Mouse (Mus musculus) induced T-regulatory cell, adult 2 months (primary cell): ENCODE data around the gene Stk11.

Source experiments
- DNase-seq: peaks from one replicate; pipeline ENCODE4 v3.0.0-alpha.2; 2012; ENCODE audit warnings: low read depth

The Stk11 gene

DNA sequence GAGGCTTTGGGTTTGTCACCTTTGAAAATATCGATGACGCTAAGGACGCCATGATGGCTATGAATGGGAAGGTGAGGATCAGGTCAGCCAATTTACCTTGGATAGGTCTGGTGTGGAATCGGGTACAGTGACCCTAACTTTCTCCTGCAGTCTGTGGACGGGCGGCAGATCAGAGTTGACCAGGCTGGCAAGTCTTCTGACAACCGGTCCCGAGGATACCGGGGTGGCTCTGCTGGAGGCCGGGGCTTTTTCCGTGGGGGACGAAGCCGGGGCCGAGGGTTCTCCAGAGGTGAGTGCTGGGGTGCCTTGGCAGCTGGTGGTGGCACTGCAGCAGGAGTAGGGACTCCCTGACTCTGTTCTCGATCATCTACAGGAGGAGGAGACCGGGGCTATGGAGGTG lies 54.4 kb downstream of the Stk11 start:
- peak; percentile 8 for DNase-seq

DNA sequence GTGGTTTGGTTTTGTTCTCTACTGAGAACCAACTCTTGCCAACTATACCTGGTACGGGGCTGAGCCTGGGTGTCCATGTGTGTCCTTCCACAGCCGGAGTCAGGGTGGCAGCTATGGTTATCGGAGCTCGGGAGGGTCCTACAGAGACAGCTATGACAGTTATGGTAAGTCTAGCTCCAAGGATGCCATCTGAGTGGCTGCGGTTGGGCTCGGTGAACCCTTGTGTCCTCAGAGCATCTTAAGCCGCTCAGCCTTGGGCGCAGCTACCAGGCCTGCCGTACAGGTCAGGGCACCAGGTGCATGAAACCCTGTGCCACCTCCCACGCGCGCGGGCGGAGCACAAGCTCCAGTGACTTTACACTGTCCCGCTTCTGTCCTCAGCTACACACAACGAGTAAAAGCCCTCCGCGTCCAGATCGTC lies 55.0 kb downstream of the Stk11 start:
- peak; percentile 20 for DNase-seq

DNA sequence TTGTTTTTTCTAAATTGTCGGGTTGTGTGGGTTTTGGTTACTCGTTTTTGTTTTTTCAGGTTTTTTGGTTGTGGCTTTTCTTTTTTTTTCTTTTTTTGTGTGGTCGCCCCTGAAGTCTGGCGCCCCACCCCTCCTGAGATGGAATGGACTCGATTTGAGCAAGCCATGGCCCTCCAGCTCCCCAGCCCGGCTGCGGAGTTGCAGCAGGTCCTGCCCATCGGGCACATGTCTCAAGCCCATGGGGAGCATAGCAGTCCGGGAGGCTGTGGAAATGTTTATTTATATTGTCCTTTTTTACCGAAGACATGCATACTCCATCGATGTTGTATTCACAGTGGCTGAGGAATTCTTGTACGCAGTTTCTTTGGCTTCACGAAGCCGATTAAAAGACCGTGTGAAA lies 55.6 kb downstream of the Stk11 start:
- DNase-seq, result peak; percentile 20

DNA sequence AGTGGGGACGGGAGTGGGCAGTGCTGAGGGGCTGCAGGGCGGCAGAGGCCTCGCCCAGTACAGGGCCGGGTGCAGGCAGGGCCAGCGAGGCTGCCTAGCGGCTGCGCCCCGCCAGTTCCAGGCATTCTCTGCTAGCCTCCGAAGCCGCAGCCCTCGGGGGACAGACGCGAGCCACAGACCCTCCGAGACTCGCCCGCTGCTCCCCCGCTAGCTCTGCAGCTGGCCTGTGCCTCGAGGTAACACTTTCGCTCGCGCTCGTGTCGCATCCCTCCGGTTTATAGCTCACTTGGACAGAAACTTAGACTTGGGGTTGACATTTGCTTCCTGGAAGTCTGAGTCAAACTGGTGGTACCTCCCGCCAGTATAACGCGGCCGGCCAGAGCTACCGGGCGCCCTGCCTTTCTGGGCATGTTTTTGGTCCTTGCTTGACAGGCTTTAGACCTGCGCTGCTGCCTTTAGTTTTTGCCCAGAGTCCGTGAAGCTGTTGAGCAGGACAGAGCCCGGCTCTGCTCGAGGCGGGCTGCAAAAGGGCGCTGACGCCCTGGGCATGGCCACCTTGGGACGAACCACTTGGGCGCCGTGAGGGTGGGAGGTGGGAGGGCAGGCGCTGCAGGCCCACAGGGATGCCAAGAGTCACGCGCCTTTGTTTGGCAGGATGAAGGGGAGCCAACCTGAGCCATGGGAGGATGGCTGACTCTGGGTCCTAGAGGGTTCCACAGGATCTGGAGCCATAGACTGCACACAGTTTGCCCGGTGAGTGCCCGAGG lies 56.3 kb downstream of the Stk11 start:
- peak; percentile 30 for DNase-seq

DNA sequence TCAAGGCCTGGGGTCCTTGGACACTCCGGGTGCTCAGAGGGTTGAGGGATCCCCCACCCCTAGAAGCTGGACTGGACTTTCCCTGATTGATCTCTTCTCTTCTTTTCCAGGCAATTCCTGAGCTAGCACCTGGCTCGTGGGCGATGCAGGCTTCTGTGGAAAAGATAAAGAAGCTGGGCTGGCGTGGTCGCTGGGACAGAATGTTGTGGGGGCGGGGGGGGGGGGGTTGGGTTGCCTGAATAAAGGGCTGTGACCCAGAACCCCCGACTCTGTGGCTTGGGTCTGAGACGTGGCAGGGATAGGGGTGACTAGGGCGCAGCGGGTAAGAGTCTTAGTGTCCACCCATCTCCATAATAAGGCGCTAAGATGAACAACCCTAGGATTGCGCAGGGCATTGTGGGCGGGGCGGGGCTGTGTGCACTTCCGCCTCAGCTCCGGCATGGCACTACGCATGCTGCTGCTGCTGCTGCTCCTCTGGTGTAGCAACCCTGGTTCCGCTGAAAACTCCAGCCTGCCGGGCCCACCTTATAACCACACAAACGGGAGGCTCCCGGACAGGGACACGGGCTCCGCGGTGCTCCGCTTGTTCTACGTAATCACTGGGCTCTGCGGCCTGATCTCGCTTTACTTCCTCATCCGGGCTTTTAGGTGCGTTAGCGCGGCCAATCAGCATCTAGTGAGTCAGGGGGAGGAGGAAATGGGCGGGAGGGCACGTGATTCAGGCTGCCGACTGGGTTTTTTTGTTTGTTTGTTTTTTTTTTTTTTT lies 57.1 kb downstream of the Stk11 start, which contains the start of gene 1600002K03Rik:
Gene 1600002K03Rik (plus strand): TSS at position 418 of the 766 bp plus-strand sequence.
- peak; percentile 98 for DNase-seq

DNA sequence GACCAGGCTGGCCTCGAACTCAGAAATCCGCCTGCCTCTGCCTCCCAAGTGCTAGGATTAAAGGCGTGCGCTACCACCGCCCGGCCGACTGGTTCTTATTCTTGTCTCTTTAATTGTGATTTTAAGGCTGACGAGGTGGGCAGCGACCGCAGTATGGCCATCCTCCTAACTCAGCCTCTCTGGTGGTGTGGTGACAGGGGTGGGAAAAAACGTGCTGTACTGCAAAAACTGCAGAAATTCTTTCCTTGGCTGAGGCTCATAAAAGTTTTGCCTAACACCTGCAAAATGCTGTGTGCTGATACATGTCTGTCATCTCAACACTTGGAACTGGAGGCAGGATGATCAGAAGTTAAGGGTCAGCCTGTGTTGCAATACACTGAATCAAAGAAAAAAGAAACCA lies 57.8 kb downstream of the Stk11 start:
- DNase-seq, result no peak

DNA sequence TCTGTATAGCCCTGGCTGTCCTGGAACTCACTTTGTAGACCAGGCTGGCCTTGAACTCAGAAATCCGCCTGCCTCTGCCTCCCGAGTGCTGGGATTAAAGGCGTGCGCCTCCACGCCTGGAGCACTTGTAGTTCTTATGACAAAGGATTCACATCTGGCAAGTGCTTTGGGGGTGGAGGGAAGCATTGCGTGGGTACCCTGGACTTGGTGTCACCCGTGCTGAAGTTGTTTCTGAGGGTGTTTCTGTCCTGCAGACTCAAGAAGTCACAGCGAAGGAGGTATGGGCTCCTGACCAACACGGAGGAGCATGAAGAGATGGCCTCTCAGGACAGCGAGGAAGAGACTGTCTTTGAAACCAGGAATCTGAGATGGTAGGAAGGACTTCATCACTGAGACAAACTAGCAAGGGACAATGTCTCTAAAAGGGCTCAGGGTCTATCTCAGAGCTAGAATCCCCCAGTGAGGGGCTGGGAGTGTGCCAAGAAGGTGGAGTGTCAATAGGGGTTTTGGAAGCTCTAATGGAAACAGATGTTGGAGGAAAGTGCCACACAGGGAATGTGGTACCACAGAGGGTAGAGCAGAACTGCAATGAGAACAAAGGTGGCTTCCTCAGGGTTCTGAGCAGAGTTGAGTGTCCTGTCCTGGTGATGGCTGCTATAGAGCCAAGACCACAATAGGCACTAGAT lies 58.5 kb downstream of the Stk11 start:
- peak; percentile 20 for DNase-seq

- DNase-seq, result peak; percentile 77
Observed at GRCm38 (mm10) chr10:80174705-80175104, 59.1 kb downstream of the Stk11 start.

GRCm38 (mm10) chr10:80175536-80176269 lies 60.1 kb downstream of the Stk11 start:
- DNase-seq, result peak; percentile 78

GRCm38 (mm10) chr10:80176270-80176834 lies 60.7 kb downstream of the Stk11 start:
- peak; percentile 9 for DNase-seq

DNA sequence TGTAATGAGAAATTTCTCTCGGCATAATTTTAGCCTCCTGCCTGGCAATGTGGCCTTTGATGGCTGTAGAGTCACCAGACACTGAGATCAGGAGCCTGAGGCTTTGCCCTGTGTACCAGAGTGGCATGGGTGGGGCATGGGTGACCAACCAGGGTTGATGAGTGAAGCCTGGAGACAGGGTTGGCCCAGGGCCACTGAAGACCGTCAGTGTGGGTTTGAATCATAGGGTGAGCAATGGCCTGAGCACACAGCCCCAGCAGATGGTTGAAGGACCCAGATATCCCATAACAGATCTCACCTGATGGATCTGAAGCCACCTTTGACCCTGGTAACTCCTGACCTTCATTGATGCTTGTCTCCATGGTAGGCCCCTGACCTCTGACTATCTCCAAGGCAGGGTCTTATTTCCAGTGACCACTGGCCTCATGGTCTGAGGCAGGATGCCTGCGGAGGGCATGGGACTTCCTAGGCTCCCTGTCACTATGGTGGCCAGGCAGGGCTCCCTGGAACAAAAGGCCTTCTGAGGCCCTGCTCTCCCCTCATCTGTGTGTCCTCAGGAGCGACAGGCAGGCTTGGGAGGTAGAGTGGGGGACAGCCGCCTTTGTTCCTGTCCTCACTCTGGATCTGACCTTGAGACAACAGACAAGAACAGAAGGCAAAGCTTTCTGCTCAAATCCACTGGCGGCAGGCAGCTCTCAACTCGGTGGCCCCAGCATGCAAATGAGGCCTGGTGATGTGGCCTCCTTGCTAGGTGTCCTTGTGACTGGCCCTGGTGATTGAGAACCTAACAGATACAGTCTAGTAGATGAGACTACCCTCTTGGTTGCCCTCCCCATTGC lies 62.1 kb downstream of the Stk11 start:
- DNase-seq, result peak; percentile 10

GRCm38 (mm10) chr10:80179068-80180051 lies 63.8 kb downstream of the Stk11 start, which contains the start of gene Efna2:
Efna2 (plus strand) TSS chr10:80179482.
- peak; percentile 60 for DNase-seq
